Mouse (Mus musculus) intestine, embryonic 14.5 days (tissue): ENCODE measurements around the gene Dip2b. TPM values are rescaled to one million over a fixed set of nuclear protein-coding genes. Genes with fewer than 3 reads are reported as not detected.

Experiments used
- ATAC-seq: fragments of 200-750 bp; cut with Nextera tagmentation; replicated peaks from 2 replicates; pipeline ENCODE4 v1.8.0; 2017; ENCODE audit warnings: low read depth, moderate number of reproducible peaks, moderate TSS enrichment, moderate library complexity; ENCODE audit not compliant: low FRiP score, low TSS enrichment
- DNase-seq: peaks from one replicate; pipeline ENCODE4 v3.0.0-alpha.2; 2018; ENCODE audit warnings: low spot score
- H3K27ac ChIP-seq: fragments of 300-500 bp; sonication (generic); 2 replicates; pipeline ENCODE4 v1.5.1; 2014; ENCODE audit warnings: low read depth, mild to moderate bottlenecking, control low read depth
- H3K27me3 ChIP-seq: fragments of 300-500 bp; sonication (generic); replicated peaks from 2 replicates; pipeline ENCODE4 v1.6.1; 2014; ENCODE audit warnings: low read length, control low read depth; ENCODE audit not compliant: control insufficient read depth, insufficient read depth
- H3K36me3 ChIP-seq: fragments of 300-500 bp; sonication (generic); 2 replicates; pipeline ENCODE4 v1.6.1; 2014; ENCODE audit warnings: low read length, control low read depth; ENCODE audit not compliant: control insufficient read depth, insufficient read depth
- H3K4me1 ChIP-seq: fragments of 300-500 bp; sonication (generic); replicated peaks from 2 replicates; pipeline ENCODE4 v1.6.1; 2014; ENCODE audit warnings: low read length, control low read depth, mixed read lengths; ENCODE audit not compliant: control insufficient read depth, insufficient read depth
- H3K4me2 ChIP-seq: fragments of 300-500 bp; sonication (generic); 2 replicates; pipeline ENCODE4 v1.6.1; 2014; ENCODE audit warnings: low read length
- H3K4me3 ChIP-seq: fragments of 300-500 bp; sonication (generic); 2 replicates; pipeline ENCODE4 v1.5.1; 2014; ENCODE audit warnings: low read depth, low read length, control low read depth, mixed read lengths
- H3K9ac ChIP-seq: fragments of 300-500 bp; sonication (generic); 2 replicates; pipeline ENCODE4 v1.6.1; 2014; ENCODE audit warnings: mild to moderate bottlenecking, low read length
- H3K9me3 ChIP-seq: fragments of 300-500 bp; sonication (generic); 2 replicates; pipeline ENCODE4 v1.6.1; 2016; ENCODE audit warnings: low read length, control low read depth; ENCODE audit not compliant: control insufficient read depth
- WGBS: fragments of 180-500 bp; shearing (Covaris S2); extraction: QIAGEN DNeasy Blood & Tissue Kit; methylation state at CpG from one replicate; pipeline ENCODE4 v1.1.7; 2014; 5-methylcytosine and 5-hydroxymethylcytosine counted together
- polyA plus RNA-seq: library from polyadenylated mRNA; unstranded; fragments of >200 nt; fragmentation: Nextera tagmentation; extraction: Ambion mirVana; gene quantifications from 2 replicates; pipeline ENCODE4 v1.2.1, GENCODE M21; 2014

The Dip2b gene
- polyA plus RNA-seq, 1 experiment from 2014 or later, result 15.2 TPM

DNA sequence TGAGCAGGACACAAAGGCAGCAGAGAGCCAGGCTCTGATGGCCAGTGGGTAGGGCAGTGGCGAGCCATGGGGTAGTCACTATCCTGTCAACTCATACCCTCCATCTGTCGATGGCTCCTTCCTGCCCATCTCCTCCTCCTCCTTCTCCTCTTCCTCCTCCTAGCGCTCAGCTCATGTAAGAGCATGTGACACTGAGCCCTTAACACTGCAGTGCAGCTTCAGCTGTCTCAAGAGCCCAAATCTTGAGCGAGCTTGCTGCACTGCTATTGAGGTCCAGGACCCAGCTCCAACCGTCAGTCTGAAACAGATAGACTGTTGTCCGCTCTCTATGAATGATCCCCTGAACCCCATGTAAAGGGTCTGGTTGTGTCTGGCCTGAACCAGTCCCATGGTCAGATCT lies 141.2 kb downstream of the Dip2b start:
- 88% methylated on average over 6 of the region's 6 CpGs for WGBS
- DNase-seq (no peak), ATAC-seq (no peak)
- Histone ChIP-seq H3K9ac (no peak overlapping the region), H3K36me3 (peaks cover 66% of the 10 kb centered on the region), H3K4me2 (no peak overlapping the region), H3K9me3 (no peaks in the 10 kb centered on the region), H3K27me3 (no peaks in the 10 kb centered on the region), H3K4me1 (no peaks in the 10 kb centered on the region), H3K27ac (no peak overlapping the region), H3K4me3 (no peak overlapping the region)

- Histone ChIP-seq H3K27me3 (no peaks in the 10 kb centered on the region), H3K27ac (no peak overlapping the region), H3K4me1 (no peaks in the 10 kb centered on the region), H3K4me2 (no peak overlapping the region), H3K4me3 (no peak overlapping the region), H3K36me3 (peaks cover 66% of the 10 kb centered on the region), H3K9ac (no peak overlapping the region), H3K9me3 (no peaks in the 10 kb centered on the region)
- 86% methylated on average over 4 of the region's 4 CpGs for WGBS
- no peak for ATAC-seq
- no peak for DNase-seq
Observed at GRCm38 (mm10) chr15:100180221-100180620, 141.8 kb downstream of the Dip2b start.

GRCm38 (mm10) chr15:100181841-100182240 lies 143.4 kb downstream of the Dip2b start:
- H3K27ac ChIP-seq, result no peak overlapping the region
- no peak overlapping the region for H3K9ac ChIP-seq
- ATAC-seq (no peak), DNase-seq (no peak)
- 84% methylated on average over 10 of the region's 10 CpGs for WGBS
- H3K36me3 ChIP-seq, result peaks cover 77% of the 10 kb centered on the region
- no peak overlapping the region for H3K4me2 ChIP-seq
- H3K9me3 ChIP-seq, result no peaks in the 10 kb centered on the region
- no peaks in the 10 kb centered on the region for H3K27me3 ChIP-seq
- H3K4me3 ChIP-seq, result no peak overlapping the region
- H3K4me1 ChIP-seq, result no peaks in the 10 kb centered on the region

DNA sequence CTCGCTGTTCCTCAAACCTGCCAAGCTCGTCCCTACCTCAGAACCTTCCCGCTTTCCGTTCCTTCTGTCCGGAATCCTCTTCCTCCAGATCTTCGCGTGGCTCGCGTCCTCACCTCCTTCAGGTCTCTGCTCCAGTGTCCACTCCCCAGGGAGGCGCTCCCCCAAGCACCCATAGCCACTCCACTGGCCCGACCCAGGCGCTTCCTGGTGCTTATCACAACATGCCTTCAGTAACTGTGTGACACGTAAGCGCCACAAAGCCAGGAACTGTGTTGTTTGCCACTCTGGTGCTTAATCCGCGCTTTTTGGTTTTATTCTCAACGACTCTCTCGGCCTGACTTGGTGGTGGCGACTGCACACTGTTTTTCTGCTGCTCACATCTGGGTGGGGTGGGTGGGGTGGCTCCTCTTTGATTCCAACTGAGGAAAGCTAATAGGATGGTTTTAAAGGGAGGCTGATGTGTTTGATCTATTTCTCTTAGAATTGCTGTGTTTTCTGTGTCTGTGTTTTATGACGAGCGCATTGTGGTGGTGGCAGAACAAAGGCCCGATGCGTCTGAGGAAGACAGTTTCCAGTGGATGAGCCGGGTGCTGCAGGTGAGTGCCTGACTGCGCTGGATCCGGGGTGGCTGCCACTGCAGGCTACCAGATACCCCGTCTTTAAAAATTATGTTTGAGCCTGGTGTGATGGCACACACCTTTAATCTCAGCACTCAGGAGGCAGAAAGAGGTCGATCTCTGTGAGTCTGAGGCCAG lies 144.2 kb downstream of the Dip2b start:
- Histone ChIP-seq H3K4me2 (no peak overlapping the region), H3K4me1 (no peaks in the 10 kb centered on the region), H3K4me3 (no peak overlapping the region), H3K27me3 (no peaks in the 10 kb centered on the region), H3K36me3 (peaks cover 82% of the 10 kb centered on the region), H3K27ac (no peak overlapping the region), H3K9me3 (no peaks in the 10 kb centered on the region), H3K9ac (no peak overlapping the region)
- DNase-seq (no peak), ATAC-seq (no peak)
- WGBS, result 89% methylated on average over 28 of the region's 28 CpGs

DNA sequence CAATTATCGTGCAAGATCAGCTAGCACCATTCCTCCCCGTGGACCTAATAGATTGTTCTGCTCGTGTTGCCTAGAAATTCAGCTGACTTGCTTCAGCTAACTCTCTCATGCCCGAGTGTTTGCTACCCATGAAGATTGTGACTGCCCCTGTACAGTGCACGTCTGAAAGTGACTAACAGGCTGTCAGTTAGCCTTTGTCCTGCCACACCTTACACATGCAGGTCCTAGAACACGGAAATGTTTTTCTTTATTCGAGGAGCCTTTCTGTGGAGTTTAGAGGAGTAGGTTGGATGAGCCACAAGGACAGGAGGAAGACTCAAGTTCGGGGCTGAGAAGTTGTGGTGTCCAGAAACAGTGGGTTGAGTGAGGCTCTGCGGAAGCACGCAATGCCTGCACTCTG lies 145.0 kb downstream of the Dip2b start:
- H3K4me3 ChIP-seq, result no peak overlapping the region
- no peaks in the 10 kb centered on the region for H3K27me3 ChIP-seq
- H3K9ac ChIP-seq, result no peak overlapping the region
- H3K9me3 ChIP-seq, result no peaks in the 10 kb centered on the region
- H3K36me3 ChIP-seq, result peaks cover 78% of the 10 kb centered on the region
- no peak for ATAC-seq
- DNase-seq, result no peak
- no peaks in the 10 kb centered on the region for H3K4me1 ChIP-seq
- WGBS, result 86% methylated on average over 10 of the region's 10 CpGs
- H3K27ac ChIP-seq, result no peak overlapping the region
- H3K4me2 ChIP-seq, result no peak overlapping the region

- Histone ChIP-seq H3K4me1 (no peaks in the 10 kb centered on the region; the same call in 1 of the 2 replicates), H3K27me3 (no peaks in the 10 kb centered on the region), H3K27ac (no peak overlapping the region), H3K9ac (no peak overlapping the region), H3K9me3 (no peaks in the 10 kb centered on the region), H3K36me3 (peaks cover 76% of the 10 kb centered on the region), H3K4me2 (no peak overlapping the region), H3K4me3 (no peak overlapping the region)
- no peak for DNase-seq
- WGBS, result 80% methylated on average over 5 of the region's 5 CpGs
- no peak for ATAC-seq
Observed at GRCm38 (mm10) chr15:100184821-100185496, 146.5 kb downstream of the Dip2b start.

DNA sequence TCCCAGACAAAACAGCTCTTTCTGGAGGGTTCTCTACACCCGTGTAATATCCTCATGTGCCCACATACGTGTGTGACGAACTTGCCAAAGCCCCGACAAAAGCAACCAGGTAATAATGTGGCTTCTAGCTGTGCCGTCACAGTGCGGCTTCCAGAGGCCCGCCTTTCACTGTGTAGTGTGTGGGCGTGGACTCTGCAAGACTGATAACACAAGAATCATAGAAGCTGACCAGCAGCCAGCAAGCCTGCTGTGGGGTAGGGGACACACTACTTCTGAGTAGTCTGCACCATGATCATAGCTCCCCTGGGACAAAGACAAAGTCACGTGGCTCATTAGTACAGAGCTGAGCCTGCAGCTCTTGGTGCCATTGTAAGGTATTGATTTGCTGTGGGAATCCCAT lies 147.8 kb downstream of the Dip2b start:
- Histone ChIP-seq H3K9me3 (no peaks in the 10 kb centered on the region), H3K36me3 (peaks cover 76% of the 10 kb centered on the region)

DNA sequence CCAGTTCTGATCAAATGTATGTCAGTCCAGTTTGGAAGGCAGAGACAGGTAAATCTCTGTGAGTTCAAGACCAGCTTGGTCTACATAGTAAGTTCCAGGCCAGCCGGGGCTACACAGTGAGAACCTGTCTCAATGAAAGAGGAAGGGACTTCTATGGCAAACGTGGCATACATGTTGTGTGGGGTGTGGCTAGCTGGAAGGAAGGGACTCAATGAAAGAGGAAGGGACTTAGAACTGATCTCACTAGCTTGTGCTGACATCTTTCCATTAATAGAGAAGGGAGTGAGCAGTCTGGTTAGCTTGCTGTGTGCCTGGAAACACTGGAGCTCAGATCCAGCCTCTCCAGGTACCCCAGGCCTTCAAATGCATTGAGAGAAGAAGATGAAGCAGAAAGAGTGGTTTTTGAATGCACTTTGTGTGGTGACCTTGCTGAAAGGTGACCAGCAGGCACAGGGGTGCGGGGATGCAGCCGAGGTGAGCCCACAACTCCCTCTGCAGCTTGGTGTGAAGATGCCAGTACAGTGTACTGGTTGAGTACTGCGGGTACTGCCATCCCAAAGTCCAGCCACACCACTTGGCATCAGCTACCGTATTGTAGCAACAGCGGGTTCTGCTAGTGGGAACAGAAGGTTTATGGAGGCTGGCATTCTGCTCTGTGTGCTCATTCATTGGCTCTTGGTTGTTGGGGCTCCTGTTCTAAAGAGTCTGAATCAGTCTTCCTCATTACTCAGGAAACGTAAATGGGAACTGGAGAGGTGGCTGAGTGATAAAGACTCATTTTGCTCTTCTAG lies 148.6 kb downstream of the Dip2b start:
- Histone ChIP-seq H3K4me2 (no peak overlapping the region), H3K9ac (no peak overlapping the region), H3K27me3 (no peaks in the 10 kb centered on the region), H3K9me3 (no peaks in the 10 kb centered on the region), H3K27ac (no peak overlapping the region), H3K4me3 (no peak overlapping the region), H3K4me1 (no peaks in the 10 kb centered on the region; the same call in 1 of the 2 replicates), H3K36me3 (peaks cover 76% of the 10 kb centered on the region)
- no peak for ATAC-seq
- 92% methylated on average over 8 of the region's 8 CpGs for WGBS
- DNase-seq, result no peak

More for the DNA sequence above, 147.8 kb downstream of the Dip2b start:
- Histone ChIP-seq H3K27ac (no peak overlapping the region), H3K4me3 (no peak overlapping the region), H3K4me1 (no peaks in the 10 kb centered on the region; the same call in 1 of the 2 replicates), H3K4me2 (no peak overlapping the region), H3K27me3 (no peaks in the 10 kb centered on the region), H3K9ac (no peak overlapping the region)
- ATAC-seq (no peak), DNase-seq (no peak)
- WGBS, result 89% methylated on average over 9 of the region's 9 CpGs
